Mouse (Mus musculus) midbrain, embryonic 13.5 days (tissue): ENCODE measurements at regions not wholly inside any gene's neighbourhood (a gene's known extent, or its start where the extent isn't known, plus 50 kb on each side); places are given as distances from the start of the nearest gene placed in this dataset.
"Not testable (repeated sequence)": the region's sequence is repeated elsewhere in the genome, so short reads cannot be mapped to it uniquely, and the experiment has no call there.

Experiments used
- ATAC-seq: fragments of 200-750 bp; cut with Nextera tagmentation; 2 replicates; pipeline ENCODE4 v1.8.0; 2017; ENCODE audit warnings: mild to moderate bottlenecking, moderate TSS enrichment, moderate library complexity
- H3K27ac ChIP-seq: fragments of 300-500 bp; sonication (generic); 2 replicates; pipeline ENCODE4 v1.5.1; 2015; ENCODE audit warnings: inconsistent platforms, mild to moderate bottlenecking, moderate library complexity
- H3K27me3 ChIP-seq: fragments of 300-500 bp; sonication (generic); 2 replicates; pipeline ENCODE4 v1.6.1; 2015; ENCODE audit warnings: mild to moderate bottlenecking, inconsistent platforms
- H3K36me3 ChIP-seq: fragments of 300-500 bp; sonication (generic); 2 replicates; pipeline ENCODE4 v1.6.1; 2015; ENCODE audit warnings: mild to moderate bottlenecking, inconsistent platforms
- H3K4me1 ChIP-seq: fragments of 300-500 bp; sonication (generic); replicated peaks from 2 replicates; pipeline ENCODE4 v1.6.1; 2015; ENCODE audit warnings: inconsistent platforms
- H3K4me2 ChIP-seq: fragments of 300-500 bp; sonication (generic); replicated peaks from 2 replicates; pipeline ENCODE4 v1.6.1; 2015; ENCODE audit warnings: moderate library complexity, mild to moderate bottlenecking, inconsistent platforms
- H3K4me3 ChIP-seq: fragments of 300-500 bp; sonication (generic); replicated peaks from 2 replicates; pipeline ENCODE4 v1.5.1; 2015; ENCODE audit warnings: mild to moderate bottlenecking, inconsistent platforms
- H3K9ac ChIP-seq: fragments of 300-500 bp; sonication (generic); replicated peaks from 2 replicates; pipeline ENCODE4 v1.6.1; 2015; ENCODE audit warnings: mild to moderate bottlenecking, inconsistent platforms
- H3K9me3 ChIP-seq: fragments of 300-500 bp; sonication (generic); 2 replicates; pipeline ENCODE4 v1.6.1; 2016; ENCODE audit warnings: mild to moderate bottlenecking, inconsistent platforms
- WGBS: fragments of 180-500 bp; shearing (Covaris S2); methylation state at CpG from one replicate; pipeline ENCODE4 v1.1.7; 2015; 5-methylcytosine and 5-hydroxymethylcytosine counted together

DNA sequence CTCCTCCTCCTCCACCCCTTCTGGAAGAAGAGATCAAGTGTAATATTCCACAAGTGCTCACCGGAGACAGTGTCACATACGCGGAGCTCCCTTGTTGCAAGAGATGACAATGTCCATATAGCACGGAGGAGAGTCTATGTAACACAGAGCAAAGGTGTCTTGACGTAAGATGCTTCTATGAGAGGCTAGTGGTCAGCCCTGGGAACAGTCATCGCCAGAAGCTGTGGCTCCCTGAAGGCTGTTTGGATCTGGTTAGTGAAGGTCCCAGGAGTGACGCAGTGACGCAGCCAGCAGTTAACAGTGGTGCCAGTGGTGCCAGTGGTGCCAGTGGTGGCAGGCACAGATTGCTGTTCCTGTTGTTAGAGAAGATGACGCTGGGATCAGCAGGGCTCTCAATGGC, 66.9 kb downstream of the Twistnb start:
- Histone ChIP-seq H3K27me3 (no peaks in the 10 kb centered on the region), H3K9ac (no peak overlapping the region), H3K9me3 (no peaks in the 10 kb centered on the region), H3K4me2 (no peak overlapping the region), H3K36me3 (no peaks in the 10 kb centered on the region), H3K4me1 (no peaks in the 10 kb centered on the region), H3K4me3 (no peak overlapping the region), H3K27ac (no peak overlapping the region)
- 92% methylated on average over 9 of the region's 9 CpGs for WGBS
- no peak for ATAC-seq

DNA sequence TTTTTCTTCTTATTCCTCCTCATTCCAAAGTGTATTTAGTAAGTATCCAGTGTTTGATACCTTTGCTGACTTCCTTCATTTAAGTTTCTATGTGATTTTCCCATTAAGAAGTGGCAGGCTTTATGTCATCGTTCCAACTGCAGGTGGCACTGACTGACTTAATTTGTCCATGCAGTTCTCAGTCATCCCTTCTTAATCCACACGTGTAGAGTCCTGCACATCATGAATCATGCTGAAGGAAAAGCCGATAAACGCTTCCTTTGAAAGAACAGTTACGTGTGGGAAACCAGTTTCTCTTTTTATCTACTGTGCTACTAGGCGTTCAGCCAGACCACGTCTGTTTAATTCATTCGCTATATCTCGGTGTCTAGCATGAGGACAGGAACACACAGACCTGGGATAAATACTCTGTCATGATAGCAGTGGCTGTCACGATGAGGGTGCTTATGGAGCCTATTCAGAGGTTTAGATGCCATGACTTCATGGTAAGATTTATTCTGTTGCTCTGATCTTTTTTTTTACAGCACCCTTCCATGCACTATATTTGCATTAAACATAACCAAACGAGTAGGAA, 68.0 kb downstream of the Twistnb start:
- 66% methylated on average over 11 of the region's 11 CpGs for WGBS
- Histone ChIP-seq H3K36me3 (no peaks in the 10 kb centered on the region), H3K27ac (no peak overlapping the region), H3K9ac (no peak overlapping the region), H3K27me3 (no peaks in the 10 kb centered on the region), H3K4me3 (no peak overlapping the region), H3K4me2 (no peak overlapping the region), H3K4me1 (no peaks in the 10 kb centered on the region), H3K9me3 (no peaks in the 10 kb centered on the region)
- ATAC-seq = no peak

DNA sequence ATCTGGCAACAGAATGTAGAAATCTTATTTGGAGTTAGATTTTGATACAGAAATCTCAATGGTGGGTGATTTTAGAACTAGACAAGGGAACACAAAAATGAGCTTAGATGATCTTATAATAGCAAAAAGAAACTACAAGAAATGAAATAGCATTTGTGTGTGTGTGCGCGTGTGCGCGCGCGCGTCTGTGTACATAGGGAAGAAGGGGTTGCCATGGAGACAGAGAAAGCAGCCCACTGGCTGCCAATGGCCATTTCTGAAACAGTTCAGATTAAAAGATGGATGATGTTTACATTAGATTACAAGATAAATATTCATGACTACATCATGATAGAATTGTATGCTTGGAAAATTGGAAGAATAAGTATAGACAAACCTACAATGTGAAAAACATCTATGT, 112.1 kb downstream of the Twistnb start:
- 95% methylated on average over 7 of the region's 7 CpGs for WGBS
- Histone ChIP-seq H3K36me3 (no peaks in the 10 kb centered on the region), H3K9me3 (no peaks in the 10 kb centered on the region), H3K4me1 (no peaks in the 10 kb centered on the region), H3K9ac (no peak overlapping the region), H3K4me3 (no peak overlapping the region), H3K4me2 (no peak overlapping the region), H3K27ac (no peak overlapping the region), H3K27me3 (no peaks in the 10 kb centered on the region)
- ATAC-seq = peak; percentile 50; the same call in 1 of the 2 replicates

DNA sequence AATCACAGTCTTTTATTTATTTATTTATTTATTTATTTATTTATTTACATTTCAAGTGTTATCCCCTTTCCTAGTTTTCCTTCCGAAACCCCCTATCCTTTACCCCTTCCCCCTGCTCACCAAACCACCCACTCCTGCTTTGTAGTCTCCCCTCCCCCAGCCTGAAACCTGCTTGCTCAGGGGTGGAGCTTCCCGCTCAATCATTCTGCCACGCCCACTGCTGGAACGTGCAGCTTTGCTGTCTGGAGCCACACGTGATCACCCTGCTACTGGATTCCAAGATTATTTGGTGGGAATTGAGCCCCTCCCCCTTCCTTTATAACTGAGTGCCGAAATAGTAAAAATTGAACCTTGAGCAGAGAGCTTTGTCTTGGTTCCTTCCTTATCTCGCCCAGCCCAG, 122.2 kb downstream of the Twistnb start:
- not testable (repeated sequence) for H3K27me3 ChIP-seq, H3K9ac ChIP-seq, H3K9me3 ChIP-seq, H3K4me1 ChIP-seq, H3K4me2 ChIP-seq, H3K27ac ChIP-seq, H3K4me3 ChIP-seq, H3K36me3 ChIP-seq, ATAC-seq
- 47% methylated on average over 7 of the region's 7 CpGs for WGBS

DNA sequence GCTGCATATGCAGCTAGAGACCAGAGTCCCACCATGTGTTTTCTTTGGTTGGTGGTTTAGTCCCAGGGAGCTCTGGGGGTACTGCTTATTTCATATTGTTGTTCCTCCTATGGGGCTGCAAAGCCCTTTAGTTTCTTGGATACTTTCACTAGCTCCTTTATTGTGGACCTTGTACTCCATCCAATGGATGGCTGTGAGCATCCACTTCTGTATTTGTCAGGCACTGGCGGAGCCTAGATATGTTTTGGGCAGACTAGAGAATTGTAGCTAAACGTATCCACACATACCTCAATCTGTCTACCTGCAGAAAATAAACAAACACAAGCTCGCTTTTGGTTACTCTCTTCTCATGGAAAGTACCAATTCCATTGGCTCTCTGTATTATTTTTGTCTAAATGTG, 122.8 kb downstream of the Twistnb start:
- Histone ChIP-seq H3K27me3 (no peaks in the 10 kb centered on the region), H3K36me3 (no peaks in the 10 kb centered on the region), H3K9ac (no peak overlapping the region), H3K27ac (no peak overlapping the region), H3K4me3 (no peak overlapping the region), H3K9me3 (no peaks in the 10 kb centered on the region), H3K4me1 (no peaks in the 10 kb centered on the region; the same call in 1 of the 2 replicates), H3K4me2 (no peak overlapping the region)
- WGBS = 93% methylated on average over 3 of the region's 3 CpGs
- ATAC-seq = no peak

DNA sequence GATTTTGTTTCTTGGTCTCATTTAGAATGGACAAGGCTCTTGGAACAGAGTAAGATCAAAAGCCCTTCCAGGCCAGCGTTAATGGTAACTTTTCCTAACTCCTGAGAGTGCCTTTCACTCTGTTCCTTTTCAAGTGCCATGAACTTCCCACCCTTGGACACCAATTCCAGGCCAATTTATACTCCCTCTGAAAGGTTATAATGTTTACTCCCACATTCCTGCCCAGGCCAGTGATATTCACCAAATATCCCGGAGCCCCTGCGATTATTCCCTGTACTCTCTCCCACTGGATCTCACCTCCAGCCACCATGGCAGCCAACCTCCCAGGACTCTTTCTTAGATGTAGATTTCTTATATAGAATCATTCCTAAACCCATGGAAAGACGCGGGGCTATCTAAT, 123.2 kb downstream of the Twistnb start:
- ATAC-seq = no peak
- Histone ChIP-seq H3K36me3 (no peaks in the 10 kb centered on the region), H3K4me3 (no peak overlapping the region), H3K27ac (no peak overlapping the region), H3K4me1 (no peaks in the 10 kb centered on the region; the same call in 1 of the 2 replicates), H3K27me3 (no peaks in the 10 kb centered on the region), H3K4me2 (no peak overlapping the region), H3K9me3 (no peaks in the 10 kb centered on the region), H3K9ac (no peak overlapping the region)
- WGBS = 92% methylated on average over 5 of the region's 5 CpGs

DNA sequence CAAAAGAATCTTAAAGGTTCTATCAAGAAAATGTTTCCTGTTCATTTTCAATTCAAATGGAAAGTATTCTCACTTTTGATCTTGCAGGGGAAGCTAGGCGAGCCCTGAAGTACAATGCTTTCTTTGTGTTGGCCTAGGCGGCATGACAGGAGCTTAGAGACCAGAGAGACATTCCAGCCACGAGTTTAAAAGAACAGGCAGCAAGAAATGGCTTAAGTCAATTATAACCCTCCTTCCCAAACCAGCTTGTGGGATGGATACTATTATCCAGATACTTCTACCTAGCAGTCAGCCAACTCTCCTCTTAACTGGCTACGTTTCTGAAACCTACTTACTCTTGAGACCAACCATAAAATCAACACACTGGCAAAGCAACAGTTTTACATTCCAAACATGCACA, 124.3 kb downstream of the Twistnb start:
- Histone ChIP-seq H3K9me3 (no peaks in the 10 kb centered on the region), H3K36me3 (no peaks in the 10 kb centered on the region), H3K4me1 (no peaks in the 10 kb centered on the region; the same call in 1 of the 2 replicates), H3K27me3 (no peaks in the 10 kb centered on the region), H3K9ac (no peak overlapping the region), H3K27ac (no peak overlapping the region), H3K4me3 (no peak overlapping the region), H3K4me2 (no peak overlapping the region)
- WGBS = 3% methylated on average over 4 of the region's 4 CpGs
- 0 out of 2 replicates have a peak, but pooled peaks have one; percentile 45 for ATAC-seq

DNA sequence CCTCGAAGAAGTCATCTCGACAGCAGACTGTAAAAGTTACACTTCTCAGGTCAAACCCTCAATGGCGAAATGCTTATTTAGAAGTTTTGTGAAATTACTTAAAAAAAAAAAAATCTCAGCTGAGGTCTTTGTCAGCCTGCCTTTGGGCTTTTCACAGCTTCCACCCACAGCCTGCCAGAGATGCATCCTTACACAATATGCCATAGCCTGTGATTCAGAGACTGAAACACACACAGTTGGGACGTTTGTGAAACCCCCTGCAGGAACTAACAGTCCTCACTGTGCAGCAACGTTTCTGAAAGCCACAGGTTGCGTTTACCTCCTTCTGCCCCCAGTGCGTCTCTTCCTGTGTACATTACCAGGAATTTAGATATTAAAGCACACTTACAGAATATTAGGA, 131.7 kb downstream of the Twistnb start:
- H3K9ac ChIP-seq = no peak overlapping the region
- H3K27me3 ChIP-seq = no peaks in the 10 kb centered on the region
- H3K4me1 ChIP-seq = no peaks in the 10 kb centered on the region
- no peak overlapping the region for H3K27ac ChIP-seq
- no peak for ATAC-seq
- H3K9me3 ChIP-seq = no peaks in the 10 kb centered on the region
- 77% methylated on average over 7 of the region's 7 CpGs for WGBS
- no peak overlapping the region for H3K4me2 ChIP-seq
- no peaks in the 10 kb centered on the region for H3K36me3 ChIP-seq
- no peak overlapping the region for H3K4me3 ChIP-seq

DNA sequence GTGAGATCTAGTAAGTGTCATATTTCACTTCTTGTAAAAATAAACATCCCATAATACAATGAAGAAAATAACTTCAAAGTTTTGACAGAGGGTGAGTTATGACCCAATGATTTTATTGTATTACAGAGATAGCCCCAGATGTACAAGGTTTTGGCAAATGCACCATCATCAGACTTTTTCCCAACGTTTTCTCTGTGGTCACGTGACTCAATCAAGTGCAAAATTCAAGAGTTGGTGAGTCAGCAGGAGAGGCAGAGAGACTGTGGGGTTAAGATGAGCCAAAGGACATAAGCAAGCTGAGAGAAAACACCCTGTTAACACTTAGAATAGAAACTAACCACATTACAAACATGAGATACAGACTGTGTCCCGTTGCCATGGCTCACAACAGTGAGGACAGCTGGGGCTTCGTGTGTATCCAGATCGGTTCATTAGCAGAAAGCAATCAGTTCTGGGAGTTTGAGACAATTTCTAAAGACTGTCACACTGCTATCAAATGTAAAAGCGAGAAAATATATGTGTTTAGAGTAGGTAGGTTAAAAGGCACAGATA, 148.5 kb downstream of the Twistnb start:
- H3K27me3 ChIP-seq = no peaks in the 10 kb centered on the region
- no peaks in the 10 kb centered on the region for H3K4me1 ChIP-seq
- H3K4me2 ChIP-seq = no peak overlapping the region
- 80% methylated on average over 6 of the region's 6 CpGs for WGBS
- no peak for ATAC-seq
- H3K9me3 ChIP-seq = no peaks in the 10 kb centered on the region
- H3K9ac ChIP-seq = no peak overlapping the region
- H3K27ac ChIP-seq = no peak overlapping the region
- no peak overlapping the region for H3K4me3 ChIP-seq
- no peaks in the 10 kb centered on the region for H3K36me3 ChIP-seq

DNA sequence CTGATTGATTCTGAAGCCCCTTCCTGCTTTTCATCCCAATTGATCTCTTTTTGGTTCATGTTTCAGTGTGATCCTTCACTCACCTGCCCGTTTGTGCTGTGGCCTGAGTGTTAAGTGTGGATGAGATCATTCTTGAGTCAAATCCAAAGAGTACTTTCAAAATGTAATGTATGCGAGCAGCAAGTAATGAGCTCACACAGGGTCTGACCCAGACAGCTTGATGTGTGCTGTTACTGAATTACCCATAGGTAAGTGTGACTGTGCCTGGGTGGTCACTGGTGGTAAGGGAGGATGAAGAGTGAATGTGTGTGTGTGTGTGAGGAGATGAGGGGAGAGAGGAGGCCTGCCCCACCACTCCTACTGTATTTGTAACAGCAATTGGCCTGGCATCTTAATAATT, 151.4 kb downstream of the Twistnb start:
- H3K4me3 ChIP-seq = no peak overlapping the region
- 75% methylated on average over 2 of the region's 2 CpGs for WGBS
- ATAC-seq = no peak
- no peak overlapping the region for H3K9ac ChIP-seq
- H3K27ac ChIP-seq = no peak overlapping the region
- H3K4me1 ChIP-seq = no peaks in the 10 kb centered on the region
- H3K27me3 ChIP-seq = no peaks in the 10 kb centered on the region
- no peaks in the 10 kb centered on the region for H3K9me3 ChIP-seq
- H3K36me3 ChIP-seq = no peaks in the 10 kb centered on the region
- H3K4me2 ChIP-seq = no peak overlapping the region

DNA sequence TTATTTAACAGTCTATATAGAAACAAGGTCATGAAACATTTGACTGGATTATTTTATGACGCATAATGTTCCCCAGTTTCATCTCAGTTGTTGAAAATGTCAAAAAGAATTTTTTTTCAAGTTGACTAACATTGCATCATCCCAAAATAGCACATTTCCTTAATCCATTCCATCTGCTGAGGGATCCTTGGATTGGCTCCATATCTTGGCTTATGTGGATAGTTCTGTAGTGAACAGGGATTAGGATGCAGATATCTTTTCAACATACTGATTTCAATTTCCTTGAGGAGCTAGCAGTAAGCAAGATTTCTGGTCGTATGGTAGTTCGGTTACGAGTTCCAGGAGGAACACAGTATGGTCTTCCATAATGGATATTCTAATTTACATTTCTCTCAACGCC, 161.6 kb downstream of the Twistnb start:
- H3K4me2 ChIP-seq = no peak overlapping the region
- 76% methylated on average over 5 of the region's 5 CpGs for WGBS
- no peak for ATAC-seq
- H3K27ac ChIP-seq = no peak overlapping the region
- H3K4me1 ChIP-seq = peaks cover 11% of the 10 kb centered on the region
- no peak overlapping the region for H3K4me3 ChIP-seq
- no peaks in the 10 kb centered on the region for H3K27me3 ChIP-seq
- H3K9ac ChIP-seq = no peak overlapping the region
- no peaks in the 10 kb centered on the region for H3K36me3 ChIP-seq
- H3K9me3 ChIP-seq = no peaks in the 10 kb centered on the region

DNA sequence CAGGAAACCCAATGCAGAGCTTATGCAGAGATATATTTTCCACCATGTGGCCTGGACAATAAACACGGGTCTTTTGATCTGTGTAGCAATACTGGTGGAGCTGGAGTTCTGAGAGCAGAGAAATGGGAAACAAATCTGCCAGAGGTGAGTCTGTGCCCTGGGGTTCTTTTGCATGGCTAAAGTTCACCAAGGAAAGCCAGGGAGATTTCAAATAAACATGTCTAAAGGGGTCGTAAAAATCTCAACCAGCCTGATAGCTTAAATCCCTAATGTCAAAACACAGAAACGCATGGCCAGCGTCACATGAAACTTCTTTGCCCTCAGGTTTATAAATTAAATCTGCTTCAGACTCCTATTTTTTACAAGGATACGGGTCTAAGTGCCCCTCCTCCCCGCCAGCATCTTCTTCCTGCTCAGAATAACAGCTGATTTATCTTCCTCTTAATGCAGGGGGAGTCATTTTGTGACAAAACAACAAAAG, 163.0 kb downstream of the Twistnb start:
- ATAC-seq = 0 out of 2 replicates have a peak, but pooled peaks have one; percentile 45
- Histone ChIP-seq H3K27me3 (no peaks in the 10 kb centered on the region), H3K9ac (no peak overlapping the region), H3K4me3 (no peak overlapping the region), H3K4me2 (peak overlapping the region; percentile 41), H3K36me3 (no peaks in the 10 kb centered on the region), H3K27ac (no peak overlapping the region; the same call in 1 of the 2 replicates), H3K9me3 (no peaks in the 10 kb centered on the region), H3K4me1 (peaks cover 11% of the 10 kb centered on the region)
- 47% methylated on average over 6 of the region's 6 CpGs for WGBS

DNA sequence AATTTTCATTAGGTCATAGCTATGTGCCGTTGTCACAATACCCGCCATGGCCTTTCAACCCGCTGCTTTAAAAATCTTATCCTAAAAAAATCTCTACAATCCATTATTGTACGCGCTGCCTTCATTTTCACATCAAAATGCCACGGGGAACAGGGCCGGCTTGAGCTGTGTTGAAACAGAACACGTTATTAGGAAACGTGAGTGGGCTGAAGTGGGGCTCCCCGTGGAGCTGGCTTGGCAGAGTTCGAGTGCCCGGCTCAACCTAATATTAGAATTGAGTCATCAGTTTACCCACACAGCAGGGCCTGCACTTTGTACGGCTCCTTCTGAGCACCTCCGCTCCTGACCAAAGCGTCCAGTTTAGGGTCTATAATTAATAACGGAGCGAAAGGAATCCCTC, 163.5 kb downstream of the Twistnb start:
- peak; percentile 72; the same call in 1 of the 2 replicates for ATAC-seq
- Histone ChIP-seq H3K9me3 (no peaks in the 10 kb centered on the region), H3K4me2 (peak overlapping the region; percentile 41), H3K27me3 (no peaks in the 10 kb centered on the region), H3K4me1 (peaks cover 11% of the 10 kb centered on the region), H3K9ac (no peak overlapping the region), H3K27ac (peak overlapping the region; percentile 30; the same call in 1 of the 2 replicates), H3K4me3 (no peak overlapping the region), H3K36me3 (no peaks in the 10 kb centered on the region)
- 60% methylated on average over 17 of the region's 17 CpGs for WGBS
